Mouse (Mus musculus) neural tube, embryonic 12.5 days (tissue): ENCODE data around the gene Smim4. TPM values are rescaled to one million over a fixed set of nuclear protein-coding genes. Genes with fewer than 3 reads are reported as not detected.

Experiments
- ATAC-seq: fragments of 200-750 bp; cut with Nextera tagmentation; 2 replicates; pipeline ENCODE4 v1.8.0; 2017; ENCODE audit warnings: low read depth, mild to moderate bottlenecking, moderate TSS enrichment, moderate library complexity; ENCODE audit not compliant: low FRiP score
- H3K27ac ChIP-seq: fragments of 300-500 bp; sonication (generic); 2 replicates; pipeline ENCODE4 v1.5.1; 2016
- H3K27me3 ChIP-seq: fragments of 300-500 bp; sonication (generic); replicated peaks from 2 replicates; pipeline ENCODE4 v1.6.1; 2016; ENCODE audit warnings: mild to moderate bottlenecking
- H3K36me3 ChIP-seq: fragments of 300-500 bp; sonication (generic); 2 replicates; pipeline ENCODE4 v1.6.1; 2016; ENCODE audit warnings: mild to moderate bottlenecking
- H3K4me1 ChIP-seq: fragments of 300-500 bp; sonication (generic); 2 replicates; pipeline ENCODE4 v1.6.1; 2016
- H3K4me2 ChIP-seq: fragments of 300-500 bp; sonication (generic); replicated peaks from 2 replicates; pipeline ENCODE4 v1.6.1; 2016; ENCODE audit warnings: mild to moderate bottlenecking
- H3K4me3 ChIP-seq: fragments of 300-500 bp; sonication (generic); 2 replicates; pipeline ENCODE4 v1.5.1; 2016
- H3K9ac ChIP-seq: fragments of 300-500 bp; sonication (generic); 2 replicates; pipeline ENCODE4 v1.6.1; 2016; ENCODE audit warnings: mild to moderate bottlenecking
- H3K9me3 ChIP-seq: fragments of 300-500 bp; sonication (generic); 2 replicates; pipeline ENCODE4 v1.6.1; 2016; ENCODE audit warnings: mild to moderate bottlenecking
- WGBS: fragments of 180-500 bp; shearing (Covaris S2); methylation state at CpG from one replicate; pipeline ENCODE4 v1.1.7; 2016; 5-methylcytosine and 5-hydroxymethylcytosine counted together
- polyA plus RNA-seq: library from polyadenylated mRNA; unstranded; fragments of >200 nt; fragmentation: Nextera tagmentation; extraction: Ambion mirVana; gene quantifications from 2 replicates; pipeline ENCODE4 v1.2.1, GENCODE M21; 2016

The Smim4 gene
- polyA plus RNA-seq, 1 experiment from 2014 or later: 80.5 TPM

- Histone ChIP-seq H3K4me1 (peaks cover 56% of the 10 kb centered on the region), H3K4me2 (peak overlapping the region; percentile 90), H3K4me3 (0 out of 2 replicates have a peak overlapping the region, but pooled peaks have one; percentile 71), H3K9ac (no peak overlapping the region), H3K36me3 (peaks cover 3% of the 10 kb centered on the region), H3K27ac (peak overlapping the region; percentile 79), H3K27me3 (no peaks in the 10 kb centered on the region), H3K9me3 (no peaks in the 10 kb centered on the region)
- ATAC-seq: no peak
- WGBS: 68% methylated on average over 15 of the region's 15 CpGs
Measured at GRCm38 (mm10) chr14:31129326-31130235, 825 bp upstream of the Smim4 start.

DNA sequence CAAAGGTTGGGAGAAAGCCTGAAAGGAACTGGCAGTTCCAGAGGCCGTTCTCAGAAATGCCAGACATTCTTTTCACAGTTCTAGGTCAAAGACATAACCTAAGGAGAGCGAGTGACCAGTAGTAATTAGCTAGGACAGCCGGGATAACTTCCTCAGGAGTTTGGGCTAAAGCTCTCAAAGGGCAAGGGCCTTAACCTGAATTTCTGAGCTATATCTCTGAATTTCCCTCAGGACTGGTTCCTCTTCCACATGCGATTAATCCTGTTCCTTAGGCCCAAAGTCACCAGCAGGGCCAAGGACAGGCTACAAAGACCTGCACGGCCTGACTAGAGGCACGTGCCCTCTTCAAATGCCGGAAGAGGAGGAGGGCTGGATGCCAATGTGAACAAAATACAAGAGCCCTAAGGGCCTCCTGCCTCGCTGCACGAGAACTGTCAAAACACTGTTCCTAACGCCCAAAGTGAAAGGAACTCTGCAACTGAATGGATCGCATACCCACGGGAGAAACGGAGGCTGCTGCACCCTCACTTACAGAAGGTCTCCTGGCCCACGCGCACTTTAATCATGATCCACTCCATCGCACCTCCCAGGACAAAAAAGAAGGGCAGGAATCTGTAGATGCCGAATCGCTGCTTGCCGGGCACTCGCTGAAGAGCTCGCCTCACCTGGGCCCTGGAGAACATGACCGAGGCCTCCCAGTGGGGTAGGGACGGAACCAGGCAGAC lies 493 bp downstream of the Smim4 start:
- Histone ChIP-seq H3K27me3 (no peaks in the 10 kb centered on the region), H3K9me3 (no peaks in the 10 kb centered on the region), H3K36me3 (peaks cover 2% of the 10 kb centered on the region; the same call in 1 of the 2 replicates), H3K27ac (0 out of 2 replicates have a peak overlapping the region, but pooled peaks have one; percentile 20), H3K9ac (peak overlapping the region; percentile 74), H3K4me2 (peak overlapping the region; percentile 90), H3K4me3 (peak overlapping the region; percentile 71), H3K4me1 (peaks cover 51% of the 10 kb centered on the region)
- no peak for ATAC-seq
- WGBS: 3% methylated on average over 23 of the region's 23 CpGs

GRCm38 (mm10) chr14:31126826-31127225 lies 1.9 kb downstream of the Smim4 start:
- H3K4me3 ChIP-seq: no peak overlapping the region
- ATAC-seq: no peak
- H3K4me1 ChIP-seq: peaks cover 37% of the 10 kb centered on the region
- peaks cover 8% of the 10 kb centered on the region for H3K36me3 ChIP-seq
- peak overlapping the region; percentile 42 for H3K4me2 ChIP-seq
- no peaks in the 10 kb centered on the region for H3K9me3 ChIP-seq
- H3K27ac ChIP-seq: no peak overlapping the region
- no peaks in the 10 kb centered on the region for H3K27me3 ChIP-seq
- WGBS: 93% methylated on average over 8 of the region's 8 CpGs
- no peak overlapping the region; the same call in 1 of the 2 replicates for H3K9ac ChIP-seq

DNA sequence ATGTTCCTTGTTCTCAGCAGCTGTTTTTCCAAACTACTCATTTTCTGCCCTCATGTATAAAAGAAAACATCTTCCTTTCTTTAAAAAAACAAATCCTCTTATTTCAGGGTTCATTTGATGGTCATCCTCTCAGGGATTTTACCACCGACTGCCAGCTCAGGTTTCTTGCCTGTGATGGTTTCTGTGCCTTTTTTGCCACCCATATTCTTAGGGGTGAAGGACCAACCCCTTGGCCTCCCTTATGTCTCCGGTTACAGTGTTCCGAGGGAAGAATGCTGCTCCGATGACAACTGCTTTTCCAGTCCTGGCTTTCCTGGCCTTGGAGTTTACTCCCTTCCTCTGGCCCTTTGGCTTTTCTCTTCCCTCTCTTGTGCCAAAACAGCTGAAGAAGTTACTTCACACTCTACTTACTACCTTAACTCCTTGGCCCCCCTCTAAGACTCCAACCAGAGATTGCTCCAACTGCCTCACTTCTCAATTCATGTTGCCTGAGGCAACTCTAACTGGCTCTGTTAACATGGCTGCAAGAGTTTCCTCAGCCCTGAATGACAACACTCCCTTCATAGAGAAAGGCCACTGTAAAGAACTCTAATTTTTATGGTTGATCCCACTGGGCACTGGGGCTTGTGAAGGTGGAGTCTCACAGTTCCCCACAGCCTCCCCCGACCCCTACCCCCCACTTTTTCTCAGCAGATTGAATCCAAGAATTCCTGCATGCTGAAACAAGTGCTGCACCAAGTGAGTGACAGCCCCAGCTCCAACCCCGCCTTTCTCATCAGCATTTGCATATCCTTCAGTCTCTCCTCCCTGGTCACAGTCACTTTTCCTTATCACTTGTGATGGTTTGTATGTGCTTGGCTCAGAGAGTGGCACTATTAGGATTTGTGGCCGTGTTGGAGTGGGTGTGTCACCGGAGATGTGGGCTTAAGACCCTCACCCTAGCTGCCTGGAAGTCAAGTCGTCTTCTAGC lies 3.4 kb downstream of the Smim4 start:
- WGBS: 72% methylated on average over 9 of the region's 9 CpGs
- H3K9me3 ChIP-seq: no peaks in the 10 kb centered on the region
- H3K9ac ChIP-seq: 0 out of 2 replicates have a peak overlapping the region, but pooled peaks have one; percentile 21
- H3K4me2 ChIP-seq: peak overlapping the region; percentile 14; the same call in 1 of the 2 replicates
- H3K27me3 ChIP-seq: no peaks in the 10 kb centered on the region
- H3K27ac ChIP-seq: no peak overlapping the region
- H3K4me3 ChIP-seq: no peak overlapping the region
- H3K36me3 ChIP-seq: peaks cover 16% of the 10 kb centered on the region
- peaks cover 30% of the 10 kb centered on the region for H3K4me1 ChIP-seq
- ATAC-seq: no peak

- 90% methylated on average over 2 of the region's 2 CpGs for WGBS
- Histone ChIP-seq H3K4me3 (no peak overlapping the region), H3K36me3 (peaks cover 60% of the 10 kb centered on the region)
Measured at GRCm38 (mm10) chr14:31115522-31115921, 13.2 kb downstream of the Smim4 start.

GRCm38 (mm10) chr14:31114011-31114410 lies 14.7 kb downstream of the Smim4 start:
- no peaks in the 10 kb centered on the region for H3K4me1 ChIP-seq
- ATAC-seq: no peak
- H3K4me2 ChIP-seq: no peak overlapping the region
- H3K36me3 ChIP-seq: peaks cover 74% of the 10 kb centered on the region
- no peak overlapping the region for H3K4me3 ChIP-seq
- 84% methylated on average over 3 of the region's 3 CpGs for WGBS
- no peaks in the 10 kb centered on the region for H3K27me3 ChIP-seq
- H3K9me3 ChIP-seq: no peaks in the 10 kb centered on the region
- H3K27ac ChIP-seq: no peak overlapping the region
- H3K9ac ChIP-seq: no peak overlapping the region

More at GRCm38 (mm10) chr14:31115522-31115921, 13.2 kb downstream of the Smim4 start:
- H3K4me1 ChIP-seq: no peaks in the 10 kb centered on the region
- no peak overlapping the region for H3K9ac ChIP-seq
- H3K9me3 ChIP-seq: no peaks in the 10 kb centered on the region
- H3K27ac ChIP-seq: no peak overlapping the region
- no peak for ATAC-seq
- no peak overlapping the region for H3K4me2 ChIP-seq
- H3K27me3 ChIP-seq: no peaks in the 10 kb centered on the region

- no peak overlapping the region for H3K27ac ChIP-seq
- no peaks in the 10 kb centered on the region for H3K9me3 ChIP-seq
- H3K27me3 ChIP-seq: no peaks in the 10 kb centered on the region
- peaks cover 73% of the 10 kb centered on the region for H3K36me3 ChIP-seq
- no peaks in the 10 kb centered on the region for H3K4me1 ChIP-seq
- H3K9ac ChIP-seq: no peak overlapping the region
- ATAC-seq: no peak
- no peak overlapping the region for H3K4me2 ChIP-seq
- 89% methylated on average over 5 of the region's 5 CpGs for WGBS
- H3K4me3 ChIP-seq: no peak overlapping the region
Measured at GRCm38 (mm10) chr14:31112187-31112586, 16.6 kb downstream of the Smim4 start.

- Histone ChIP-seq H3K9me3 (no peaks in the 10 kb centered on the region), H3K9ac (no peak overlapping the region), H3K4me3 (no peak overlapping the region), H3K27me3 (no peaks in the 10 kb centered on the region), H3K36me3 (peaks cover 75% of the 10 kb centered on the region), H3K4me2 (no peak overlapping the region), H3K27ac (no peak overlapping the region), H3K4me1 (no peaks in the 10 kb centered on the region)
- 87% methylated on average over 3 of the region's 3 CpGs for WGBS
- no peak for ATAC-seq
Measured at GRCm38 (mm10) chr14:31110613-31111012, 18.1 kb downstream of the Smim4 start.

- Histone ChIP-seq H3K9me3 (no peaks in the 10 kb centered on the region), H3K4me3 (no peak overlapping the region), H3K9ac (no peak overlapping the region), H3K4me2 (no peak overlapping the region), H3K27ac (no peak overlapping the region), H3K36me3 (peaks cover 67% of the 10 kb centered on the region), H3K4me1 (no peaks in the 10 kb centered on the region), H3K27me3 (no peaks in the 10 kb centered on the region)
- no peak for ATAC-seq
- 92% methylated on average over 2 of the region's 2 CpGs for WGBS
Measured at GRCm38 (mm10) chr14:31105156-31105555, 23.6 kb downstream of the Smim4 start.

GRCm38 (mm10) chr14:31089918-31090317 lies 38.8 kb downstream of the Smim4 start:
- Histone ChIP-seq H3K27me3 (no peaks in the 10 kb centered on the region), H3K27ac (no peak overlapping the region), H3K36me3 (peaks cover 78% of the 10 kb centered on the region), H3K4me1 (no peaks in the 10 kb centered on the region), H3K4me2 (no peak overlapping the region), H3K4me3 (no peak overlapping the region), H3K9ac (no peak overlapping the region), H3K9me3 (no peaks in the 10 kb centered on the region)
- no peak for ATAC-seq
- WGBS: 79% methylated on average over 1 of the region's 1 CpGs

DNA sequence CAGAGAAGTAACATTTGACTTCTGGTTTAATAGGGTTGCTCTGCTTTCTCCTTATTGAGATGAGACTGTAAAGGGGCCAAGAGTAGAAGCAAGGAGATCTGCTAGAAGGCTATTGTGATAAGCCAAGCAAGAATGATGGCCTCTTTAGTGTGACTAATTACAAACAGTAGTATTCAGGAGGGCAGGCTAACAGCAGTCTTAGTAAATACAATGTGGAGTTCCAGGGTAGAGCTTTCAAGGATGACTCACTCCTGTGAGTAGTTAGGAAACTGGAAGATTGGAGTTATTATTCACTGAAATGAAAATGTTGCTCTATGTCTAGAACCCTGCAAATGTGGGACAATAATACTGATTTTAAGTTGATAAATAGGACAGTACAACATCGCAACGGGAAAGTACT lies 40.2 kb downstream of the Smim4 start:
- H3K9ac ChIP-seq: no peak overlapping the region
- H3K36me3 ChIP-seq: peaks cover 76% of the 10 kb centered on the region

More for the DNA sequence above, 40.2 kb downstream of the Smim4 start:
- no peak for ATAC-seq
- no peaks in the 10 kb centered on the region for H3K27me3 ChIP-seq
- no peak overlapping the region for H3K4me2 ChIP-seq
- no peak overlapping the region for H3K4me3 ChIP-seq
- H3K9me3 ChIP-seq: no peaks in the 10 kb centered on the region
- H3K27ac ChIP-seq: no peak overlapping the region
- WGBS: 96% methylated on average over 2 of the region's 2 CpGs
- no peaks in the 10 kb centered on the region for H3K4me1 ChIP-seq
